Mouse (Mus musculus): ENCODE results near the gene F9.
"Not testable (repeated sequence)": the region's sequence is repeated elsewhere in the genome, so short reads cannot be mapped to it uniquely, and the experiment has no call there.

F9 gene

DNA sequence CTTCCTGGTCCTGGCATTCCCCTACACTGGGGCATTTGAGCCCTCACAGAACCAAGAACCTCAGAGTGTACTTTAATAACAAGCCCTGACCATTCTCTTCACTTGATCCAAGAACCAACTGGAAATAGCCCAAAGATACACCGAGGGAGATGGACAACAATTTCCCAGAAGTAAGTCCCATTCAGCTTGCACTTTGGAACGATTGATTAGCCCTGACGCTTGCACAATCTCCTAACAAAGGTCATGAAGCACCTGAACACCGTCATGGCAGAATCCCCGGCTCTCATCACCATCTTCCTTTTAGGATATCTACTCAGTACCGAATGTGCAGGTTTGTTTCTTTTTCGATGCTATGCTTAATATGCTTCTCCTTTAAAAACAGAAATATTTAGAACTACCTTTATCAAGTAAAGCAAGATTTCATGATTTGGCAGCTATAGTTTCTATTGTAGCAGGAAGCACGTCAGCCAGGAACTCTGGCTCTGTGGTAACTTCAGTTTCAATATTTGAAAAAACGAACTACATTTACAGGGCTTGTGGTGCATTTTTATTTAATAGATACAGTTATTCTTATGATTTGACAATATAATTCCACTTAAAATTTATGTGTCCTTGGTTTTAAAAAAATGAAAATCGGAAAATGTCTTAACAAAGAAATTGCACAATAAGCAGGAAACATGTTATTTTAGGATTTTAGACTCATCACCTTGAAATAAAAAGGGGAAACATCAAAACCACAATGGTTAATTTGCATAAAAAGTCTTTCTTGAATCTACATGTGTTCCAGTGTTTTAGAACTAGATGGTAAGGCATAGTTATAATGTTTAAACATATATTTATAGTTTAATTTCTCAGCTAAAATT is at the start of gene F9:
Gene F9 (plus strand): TSS at position 244 of the 863 bp plus-strand sequence.
- no peak for DNase-seq (ENCODE audit: low spot score)

DNA sequence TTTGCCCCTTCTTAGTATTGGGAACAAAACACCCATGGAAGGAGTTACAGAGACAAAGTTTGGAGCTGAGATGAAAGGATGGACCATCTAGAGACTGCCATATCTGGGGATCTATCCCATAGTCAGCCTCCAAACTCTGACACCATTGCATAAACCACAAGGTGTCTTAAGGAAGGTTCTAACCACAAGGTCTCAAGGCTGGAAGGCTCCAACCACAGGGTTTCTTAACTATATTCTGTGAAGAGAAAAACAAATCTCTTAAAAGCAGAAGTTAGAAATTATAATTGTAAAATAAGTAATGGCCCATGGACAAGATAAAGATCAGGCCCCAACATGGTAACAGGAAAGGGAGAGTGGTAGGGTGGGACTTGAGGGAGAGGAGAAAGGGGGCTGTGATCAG is 29.5 kb upstream of the F9 start:
- not testable (repeated sequence) for DNase-seq (ENCODE audit: low spot score)

DNA sequence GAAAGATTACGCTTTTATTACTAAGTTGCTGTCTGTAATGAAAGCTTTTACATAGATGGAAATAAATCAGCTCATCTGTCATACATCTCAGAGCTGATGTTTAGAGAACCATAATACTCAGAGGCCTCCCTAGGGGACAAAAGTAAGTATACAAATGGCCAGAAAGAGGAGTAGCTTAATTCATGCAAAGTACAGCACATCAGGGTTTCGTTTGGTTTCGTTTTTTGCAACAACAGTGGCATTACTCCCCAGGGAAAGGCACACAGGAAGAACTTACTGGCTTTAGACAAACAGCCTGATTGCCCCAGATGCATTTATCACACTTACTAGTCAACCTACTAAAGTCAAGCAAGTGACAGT is 800 bp downstream of the F9 start:
- DNase-seq (ENCODE audit: low spot score), result no peak

DNA sequence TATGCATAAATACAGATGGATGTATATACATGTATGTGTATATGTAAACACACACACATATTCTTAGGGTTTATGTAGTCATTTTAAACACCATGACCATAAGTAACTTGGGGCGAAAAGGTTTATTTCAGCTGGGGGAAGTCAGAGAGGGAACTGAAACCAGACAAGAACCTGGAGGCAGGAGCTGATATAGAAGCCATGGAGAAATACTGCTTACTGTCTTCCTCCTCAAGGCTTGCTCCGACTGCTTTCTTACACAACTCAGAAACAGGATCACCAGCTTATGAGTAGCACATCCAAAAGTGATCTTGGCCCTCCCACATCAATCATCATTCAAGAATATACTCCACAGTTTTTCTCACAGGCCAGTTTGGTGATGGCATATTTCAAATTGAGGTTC is 2.2 kb downstream of the F9 start:
- no peak for DNase-seq (ENCODE audit: low spot score)

DNA sequence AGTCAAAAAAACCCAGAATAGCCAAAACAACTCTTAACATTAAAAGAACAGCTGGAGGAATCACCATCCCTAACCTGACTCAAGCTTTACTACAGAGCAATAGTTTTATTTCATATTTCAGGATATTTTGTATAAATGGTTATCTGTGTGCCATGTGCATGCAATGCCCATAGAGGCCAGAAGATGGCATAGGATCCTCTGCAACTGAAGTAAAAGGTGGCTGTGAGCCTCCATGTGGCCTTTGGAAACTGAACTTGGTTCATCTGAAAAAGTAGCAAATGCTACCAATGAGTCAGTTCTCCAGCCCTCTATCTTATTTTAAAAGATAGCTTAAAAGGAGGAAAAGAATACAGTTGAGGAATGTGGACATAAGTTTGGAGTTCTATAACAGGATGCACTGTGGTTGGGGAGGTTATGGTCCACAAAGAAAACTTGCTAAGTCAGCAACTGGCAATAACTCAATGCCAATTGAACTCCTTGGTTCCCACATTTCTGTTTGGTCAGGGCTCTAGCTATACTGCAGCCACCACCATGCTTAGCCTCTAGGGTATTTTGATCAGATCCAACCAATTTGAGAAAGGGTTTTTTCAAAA is 13.9 kb downstream of the F9 start:
- no peak for DNase-seq (ENCODE audit: low spot score)

DNA sequence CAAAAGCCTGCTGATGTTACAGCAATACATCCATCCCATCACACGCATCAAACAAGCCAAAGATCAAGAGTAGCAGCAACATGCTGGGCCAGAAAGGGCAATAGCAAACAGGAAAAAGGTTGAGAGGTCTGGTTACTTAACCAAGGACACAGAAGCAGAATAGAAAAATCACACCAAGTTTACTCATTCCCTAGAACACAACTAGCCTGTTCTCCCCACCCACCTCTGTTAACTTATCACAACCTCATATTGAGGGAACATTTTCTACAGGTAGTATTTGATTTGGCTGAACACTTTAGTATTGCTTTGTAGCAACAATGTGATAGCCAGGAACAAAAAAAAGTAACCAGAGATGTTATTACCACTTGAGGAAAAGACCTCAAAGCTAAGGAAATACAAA is 15.3 kb downstream of the F9 start:
- DNase-seq (ENCODE audit: low spot score), result no peak

DNA sequence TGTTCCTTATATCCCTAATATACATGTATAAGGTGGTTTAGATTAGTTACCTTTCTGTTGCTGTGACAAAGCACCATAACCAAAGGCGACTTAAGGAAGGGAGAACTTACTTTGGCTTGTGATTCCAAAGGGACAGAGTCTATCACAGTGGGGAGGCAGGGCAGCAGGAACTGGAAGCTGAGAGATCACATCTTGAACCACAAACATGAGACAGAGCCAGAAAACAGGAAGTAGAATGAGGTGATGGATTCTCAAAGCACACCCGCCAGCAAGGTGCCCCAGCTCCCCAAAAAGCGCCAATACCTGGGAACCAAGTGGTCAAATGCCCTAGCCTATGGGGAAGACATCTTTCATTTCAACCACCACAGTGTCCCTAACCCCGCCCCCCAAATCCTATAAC is 21.7 kb downstream of the F9 start:
- DNase-seq (ENCODE audit: low spot score), result no peak

DNA sequence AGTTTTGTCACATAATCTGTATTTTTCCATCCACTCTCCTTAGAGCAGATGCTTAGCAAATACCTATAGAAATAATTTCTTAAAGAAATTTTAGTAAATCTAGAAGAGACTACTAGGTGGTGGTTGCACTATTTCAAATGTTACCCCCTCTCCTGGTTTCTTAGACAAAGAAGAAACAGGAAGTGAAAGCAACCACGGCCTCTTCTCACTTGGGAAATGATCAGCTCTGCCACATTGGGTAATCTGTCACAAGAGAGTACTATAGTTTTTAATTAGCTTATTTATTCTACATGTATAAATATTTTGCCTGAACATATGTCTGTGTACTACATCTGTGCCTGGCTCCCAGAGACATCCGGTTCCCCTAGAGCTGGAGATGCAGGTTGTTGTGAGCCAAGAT is 22.3 kb downstream of the F9 start:
- DNase-seq (ENCODE audit: low spot score), result no peak

DNA sequence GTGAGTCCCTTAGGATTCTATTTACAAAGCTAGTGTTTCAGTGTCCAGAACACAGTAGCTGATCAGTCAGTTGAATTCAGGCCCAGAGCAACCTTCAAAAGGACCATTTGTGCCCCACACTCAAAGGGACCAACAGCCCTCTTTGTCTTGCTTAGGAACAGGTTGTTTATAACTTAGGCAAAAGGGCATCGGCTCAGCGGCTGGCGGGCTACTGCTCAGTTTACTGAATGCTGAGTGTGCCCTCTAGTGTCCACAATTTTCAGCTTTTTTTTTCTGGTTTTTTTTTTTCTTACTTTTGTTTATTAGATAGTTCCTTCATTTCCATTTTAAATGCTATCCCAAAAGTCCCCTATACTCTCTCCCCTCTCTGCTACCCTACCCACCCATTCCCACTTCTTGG is 27.4 kb downstream of the F9 start:
- no peak for DNase-seq (ENCODE audit: low spot score)

DNA sequence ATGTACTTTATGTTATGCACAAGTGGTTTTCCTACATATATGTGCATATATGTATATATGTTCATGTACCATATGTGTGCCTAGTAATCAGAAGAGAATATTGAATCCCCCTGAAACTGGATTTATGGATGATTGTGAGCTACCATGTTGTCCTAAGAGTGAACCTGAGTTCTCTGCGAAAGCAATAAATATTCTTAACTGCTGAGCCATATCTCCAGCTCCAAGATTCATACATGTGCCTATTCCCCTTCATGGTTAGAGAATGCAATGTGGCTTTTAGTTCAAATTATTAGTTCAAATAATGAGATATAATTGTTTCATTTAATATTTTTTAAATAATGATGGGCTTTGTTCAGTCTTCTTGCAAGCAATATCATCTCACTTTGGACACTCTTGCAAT is 55.5 kb downstream of the F9 start:
- DNase-seq (ENCODE audit: low spot score), result no peak

DNA sequence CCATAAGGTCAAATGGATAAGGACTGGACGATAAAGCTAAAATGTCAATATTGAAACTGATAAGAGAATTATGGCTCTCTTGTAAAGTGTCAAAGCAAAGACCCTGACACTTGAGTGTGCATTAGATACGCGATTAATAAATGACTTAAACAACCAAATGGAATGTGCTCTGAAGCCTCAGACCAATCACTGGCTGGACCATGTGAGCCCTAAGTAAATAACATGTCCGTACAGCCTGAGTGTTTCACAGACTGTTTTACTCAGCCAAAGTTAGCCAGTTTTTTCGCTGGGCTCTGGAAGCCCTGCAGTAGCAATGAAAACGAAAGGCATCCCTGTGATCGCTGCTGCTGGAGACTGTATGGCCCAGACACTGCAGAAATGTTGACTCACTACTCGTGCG is 55.9 kb downstream of the F9 start:
- no peak for DNase-seq (ENCODE audit: low spot score)

DNA sequence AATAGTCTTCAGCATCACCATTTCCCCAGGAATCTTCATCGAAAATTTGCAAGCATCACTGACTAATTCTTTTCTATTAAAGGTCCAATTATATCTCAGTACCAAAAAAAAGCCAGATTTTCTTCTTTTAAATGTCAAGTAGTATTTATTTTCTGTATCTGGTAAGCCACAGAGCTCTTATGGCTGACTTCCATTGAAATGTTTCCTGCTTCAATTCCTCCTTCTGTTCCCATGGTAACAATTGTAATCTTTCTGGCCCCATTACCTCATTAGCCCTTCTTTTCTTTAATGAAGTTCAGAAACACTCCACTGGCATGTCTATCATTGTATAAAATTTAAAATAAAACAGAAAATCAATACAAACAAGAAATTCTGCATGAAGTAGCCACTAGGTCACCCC is 76.1 kb downstream of the F9 start:
- no peak for DNase-seq (ENCODE audit: low spot score)

Measured in urinary bladder, postnatal 10 days (tissue).